Mouse (Mus musculus): ENCODE measurements around the gene Pitpna.
"Not testable (repeated sequence)": the region's sequence is repeated elsewhere in the genome, so short reads cannot be mapped to it uniquely, and the experiment has no call there.

The Pitpna gene

DNA sequence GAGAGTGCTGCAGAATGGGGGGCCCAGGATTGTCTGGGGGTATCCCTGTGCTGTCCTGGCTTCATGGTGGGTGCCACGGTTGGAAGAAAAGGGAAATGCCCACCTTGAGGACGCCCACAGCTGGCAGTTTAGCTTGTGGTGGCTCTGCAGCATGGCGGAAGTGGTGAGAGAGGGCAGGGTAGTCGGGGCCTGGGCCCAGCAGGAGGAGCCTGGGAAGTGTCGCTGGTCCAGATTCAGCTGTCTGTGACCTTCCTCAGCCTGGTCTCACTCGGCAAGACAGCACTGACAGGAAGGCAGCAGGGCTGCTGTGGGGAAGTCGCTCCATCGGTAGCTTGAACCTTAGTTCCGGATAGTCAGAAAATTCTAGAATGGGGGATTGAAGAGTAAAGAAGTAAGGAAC is 6.5 kb downstream of the Pitpna start:
- peak; percentile 58 for DNase-seq

- DNase-seq: no peak
Observed at GRCm38 (mm10) chr11:75595404-75595803, 7.5 kb downstream of the Pitpna start.

- no peak for DNase-seq
Observed at GRCm38 (mm10) chr11:75595816-75596215, 7.9 kb downstream of the Pitpna start.

GRCm38 (mm10) chr11:75596726-75597255 is 8.9 kb downstream of the Pitpna start:
- no peak for DNase-seq

- no peak for DNase-seq
Observed at GRCm38 (mm10) chr11:75598004-75598403, 10.1 kb downstream of the Pitpna start.

DNA sequence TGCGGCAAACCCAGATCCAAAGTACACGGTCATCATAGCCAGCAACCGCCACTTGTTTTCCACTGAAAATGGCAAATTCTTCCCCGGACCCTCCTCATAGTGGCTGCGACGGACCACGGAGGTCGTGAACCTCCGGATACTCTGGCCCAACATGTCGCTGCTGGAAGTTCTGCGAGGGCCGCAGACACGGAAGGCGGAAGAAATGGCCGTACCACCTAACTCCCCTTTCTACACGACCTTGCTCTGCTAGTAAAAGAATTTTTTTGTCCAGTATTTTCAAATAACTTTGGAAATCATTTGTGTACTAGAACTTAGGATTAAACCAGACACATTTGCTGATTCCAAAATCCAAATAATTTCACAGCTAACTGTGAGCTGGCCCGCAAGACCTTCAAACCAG is 11.9 kb downstream of the Pitpna start:
- not testable (repeated sequence) for DNase-seq

- no peak for DNase-seq
Observed at GRCm38 (mm10) chr11:75604826-75605225, 16.9 kb downstream of the Pitpna start.

- no peak for DNase-seq
Observed at GRCm38 (mm10) chr11:75605318-75605717, 17.4 kb downstream of the Pitpna start.

DNA sequence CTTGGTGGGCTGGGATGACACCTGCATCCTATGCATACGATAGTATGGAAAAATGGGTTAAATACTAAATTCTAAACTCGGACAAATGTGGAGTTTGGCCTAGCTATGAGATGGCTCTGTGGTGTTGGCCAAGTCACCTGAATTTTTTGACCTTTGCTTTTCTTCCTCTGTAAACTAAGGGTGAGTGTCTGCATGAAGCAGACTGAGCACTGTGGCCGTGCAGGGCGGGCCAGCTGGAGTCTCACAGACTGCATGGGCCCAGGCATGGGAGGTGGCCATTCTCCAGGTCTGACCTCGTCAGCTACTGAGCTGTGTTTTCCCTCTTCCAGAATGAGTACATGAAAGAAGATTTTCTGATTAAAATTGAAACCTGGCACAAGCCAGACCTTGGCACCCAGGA is 20.9 kb downstream of the Pitpna start:
- no peak for DNase-seq

- DNase-seq: no peak
Observed at GRCm38 (mm10) chr11:75610021-75610420, 22.1 kb downstream of the Pitpna start.

DNA sequence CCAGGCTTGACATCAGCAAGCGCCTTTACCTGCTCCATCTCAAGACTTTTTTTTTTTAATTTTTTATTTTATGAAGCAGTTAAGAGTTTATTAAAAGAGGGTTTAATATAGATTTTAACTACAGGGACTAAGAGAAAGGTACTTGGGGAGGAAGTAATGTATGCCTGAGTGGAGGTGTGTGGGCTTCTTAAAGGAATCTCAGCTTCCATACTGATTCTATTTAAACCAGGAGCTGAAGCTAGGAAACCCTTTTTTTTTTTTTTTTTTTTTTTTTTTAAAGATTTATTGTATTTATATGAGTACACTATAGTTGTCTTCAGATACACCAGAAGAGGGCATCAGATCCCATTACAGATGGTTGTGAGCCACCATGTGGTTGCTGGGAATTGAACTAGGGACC is 26.9 kb downstream of the Pitpna start:
- DNase-seq: no peak

GRCm38 (mm10) chr11:75615556-75615955 is 27.7 kb downstream of the Pitpna start:
- DNase-seq: no peak

- DNase-seq: peak; percentile 81
Observed at GRCm38 (mm10) chr11:75619133-75619532, 31.2 kb downstream of the Pitpna start.

GRCm38 (mm10) chr11:75620136-75620780 is 32.4 kb downstream of the Pitpna start:
- DNase-seq: no peak

DNA sequence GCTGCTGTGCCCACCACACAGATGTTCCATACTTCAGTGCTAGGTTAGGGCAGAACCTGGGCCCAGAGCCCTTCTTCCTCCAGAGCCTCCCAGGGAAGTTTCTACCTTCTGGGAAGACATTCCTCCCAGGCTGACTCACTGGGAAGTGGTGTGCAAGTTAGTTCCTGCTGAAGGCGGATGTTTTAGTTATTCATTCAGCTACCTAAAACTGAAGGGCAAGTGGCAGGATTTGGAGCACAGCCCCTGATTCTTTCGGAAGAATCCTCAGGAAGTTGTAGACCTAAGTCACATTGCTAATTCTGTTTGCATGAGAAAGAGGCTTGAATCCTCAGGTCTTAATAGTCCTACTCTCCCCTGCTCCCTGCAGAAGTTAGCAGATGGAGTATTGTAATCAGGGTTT is 33.5 kb downstream of the Pitpna start:
- DNase-seq: no peak

DNA sequence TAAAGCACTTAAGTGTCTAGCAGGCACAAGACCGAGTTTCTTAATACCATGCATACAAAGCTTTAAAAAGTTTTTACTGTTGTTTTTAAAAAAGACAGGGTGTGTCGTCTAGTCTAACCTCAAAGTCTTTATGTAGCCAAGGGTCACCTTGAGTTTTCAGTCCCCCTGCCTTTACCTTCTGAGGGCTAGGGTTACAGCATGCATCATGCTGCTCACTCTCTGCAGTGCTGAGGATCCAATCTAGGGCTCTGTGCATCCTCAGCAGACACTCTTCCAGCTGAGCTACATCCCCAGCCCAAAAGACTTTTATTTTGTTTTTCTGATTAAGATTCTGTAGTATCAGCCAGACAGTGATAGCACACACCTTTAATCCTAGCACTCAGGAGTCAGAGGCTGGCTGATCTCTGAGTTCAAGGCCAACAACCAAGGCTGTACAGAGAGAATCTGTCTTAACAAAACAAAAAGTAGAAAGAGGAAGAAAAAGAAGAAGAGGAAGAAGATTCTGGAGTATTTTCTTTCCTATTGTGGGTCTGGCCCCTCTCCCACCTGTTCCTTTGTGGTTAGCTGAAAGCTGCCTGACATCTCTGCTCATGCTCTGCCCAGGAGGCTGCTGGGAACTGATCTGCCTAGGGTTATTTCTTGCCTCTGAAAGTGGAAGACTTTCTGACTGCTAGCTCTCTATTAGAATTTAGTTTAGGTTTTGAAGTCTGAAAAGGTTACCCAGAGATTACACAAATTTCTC is 34.9 kb downstream of the Pitpna start:
- DNase-seq: peak; percentile 47

GRCm38 (mm10) chr11:75624102-75624554 is 36.2 kb downstream of the Pitpna start:
- DNase-seq: no peak

DNA sequence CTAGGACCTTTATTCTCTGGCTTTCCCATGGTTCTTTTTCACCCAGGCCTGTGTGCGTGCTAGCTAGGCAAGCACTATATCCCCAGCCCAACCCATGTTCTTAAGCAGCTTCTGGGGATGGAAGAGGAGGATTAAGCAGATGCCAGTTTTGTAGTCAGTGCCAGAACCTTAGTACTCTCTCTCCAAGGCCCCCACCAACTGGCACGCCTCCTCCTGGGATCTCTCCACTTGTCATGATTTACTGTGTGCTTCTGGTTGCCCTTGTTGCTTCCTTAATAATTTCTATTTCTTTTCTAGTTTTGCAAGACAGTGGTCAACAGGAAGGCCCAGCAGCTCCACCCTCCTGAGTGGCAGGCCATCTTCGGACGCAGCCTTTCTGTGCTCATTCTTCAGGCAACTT is 37.9 kb downstream of the Pitpna start:
- no peak for DNase-seq

DNA sequence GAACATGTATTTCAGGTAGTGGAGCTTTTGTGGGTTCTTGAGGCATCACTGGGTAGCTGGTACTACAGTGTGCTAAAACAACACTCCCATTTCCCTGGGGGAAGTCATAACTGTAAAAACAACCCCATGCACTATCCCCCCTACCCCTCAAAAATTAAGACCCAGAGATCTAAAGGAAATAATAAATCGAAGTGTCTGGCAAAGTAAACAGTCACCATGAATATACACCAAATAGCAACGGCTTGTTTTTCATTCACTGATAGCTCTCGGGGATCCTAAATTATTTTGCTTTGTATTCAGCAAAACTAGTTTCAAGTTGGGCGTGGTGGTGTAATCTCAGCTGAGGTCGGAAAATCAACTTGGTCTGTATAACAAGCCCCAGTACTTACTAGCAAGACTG is 42.2 kb downstream of the Pitpna start:
- no peak for DNase-seq

DNA sequence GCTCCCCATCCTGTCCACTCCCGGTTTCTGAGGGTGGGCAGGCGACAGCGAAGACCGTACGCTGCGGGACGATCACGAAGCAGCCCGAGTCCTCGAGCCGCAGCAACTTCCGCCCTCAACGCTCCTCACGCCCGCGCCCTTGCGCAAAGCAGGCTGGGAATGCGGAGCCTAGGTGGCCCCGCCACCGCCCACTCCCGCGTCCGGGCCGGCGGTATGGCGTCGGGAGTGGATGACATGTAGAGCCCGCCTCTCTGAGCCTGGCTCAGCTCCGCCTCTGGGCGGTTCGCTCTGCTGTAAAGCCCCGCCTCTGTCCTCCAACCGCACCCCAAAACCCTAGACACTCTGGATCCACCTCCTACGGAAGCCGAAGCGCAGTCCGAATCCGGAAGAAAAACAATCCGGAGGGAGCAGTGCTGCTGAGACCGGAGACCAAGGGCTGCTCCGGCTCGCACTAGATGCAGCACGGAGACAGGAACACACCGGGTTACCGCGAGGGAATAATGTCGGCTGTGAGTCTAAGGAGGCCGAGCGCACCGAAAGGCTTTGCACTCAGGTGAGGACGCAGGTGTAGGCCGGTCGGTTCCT is 42.8 kb downstream of the Pitpna start, which contains the start of gene Inpp5k:
Gene Inpp5k (plus strand): TSS at position 344 of the 585 bp plus-strand sequence.
- DNase-seq: peak; percentile 94

- peak; percentile 48 for DNase-seq
Observed at GRCm38 (mm10) chr11:75631561-75632225, 43.8 kb downstream of the Pitpna start.

- no peak for DNase-seq
Observed at GRCm38 (mm10) chr11:75632921-75633320, 45.0 kb downstream of the Pitpna start.

GRCm38 (mm10) chr11:75634801-75635200 is 46.9 kb downstream of the Pitpna start:
- DNase-seq: no peak
